Mouse (Mus musculus): ENCODE data around the gene Cyth2. TPM values are rescaled to one million over a fixed set of nuclear protein-coding genes. Genes with fewer than 3 reads are reported as not detected.

The Cyth2 gene
- polyA plus RNA-seq (2012; rRNA removed): 35.8 and 65.2 TPM in 2 replicates

DNA sequence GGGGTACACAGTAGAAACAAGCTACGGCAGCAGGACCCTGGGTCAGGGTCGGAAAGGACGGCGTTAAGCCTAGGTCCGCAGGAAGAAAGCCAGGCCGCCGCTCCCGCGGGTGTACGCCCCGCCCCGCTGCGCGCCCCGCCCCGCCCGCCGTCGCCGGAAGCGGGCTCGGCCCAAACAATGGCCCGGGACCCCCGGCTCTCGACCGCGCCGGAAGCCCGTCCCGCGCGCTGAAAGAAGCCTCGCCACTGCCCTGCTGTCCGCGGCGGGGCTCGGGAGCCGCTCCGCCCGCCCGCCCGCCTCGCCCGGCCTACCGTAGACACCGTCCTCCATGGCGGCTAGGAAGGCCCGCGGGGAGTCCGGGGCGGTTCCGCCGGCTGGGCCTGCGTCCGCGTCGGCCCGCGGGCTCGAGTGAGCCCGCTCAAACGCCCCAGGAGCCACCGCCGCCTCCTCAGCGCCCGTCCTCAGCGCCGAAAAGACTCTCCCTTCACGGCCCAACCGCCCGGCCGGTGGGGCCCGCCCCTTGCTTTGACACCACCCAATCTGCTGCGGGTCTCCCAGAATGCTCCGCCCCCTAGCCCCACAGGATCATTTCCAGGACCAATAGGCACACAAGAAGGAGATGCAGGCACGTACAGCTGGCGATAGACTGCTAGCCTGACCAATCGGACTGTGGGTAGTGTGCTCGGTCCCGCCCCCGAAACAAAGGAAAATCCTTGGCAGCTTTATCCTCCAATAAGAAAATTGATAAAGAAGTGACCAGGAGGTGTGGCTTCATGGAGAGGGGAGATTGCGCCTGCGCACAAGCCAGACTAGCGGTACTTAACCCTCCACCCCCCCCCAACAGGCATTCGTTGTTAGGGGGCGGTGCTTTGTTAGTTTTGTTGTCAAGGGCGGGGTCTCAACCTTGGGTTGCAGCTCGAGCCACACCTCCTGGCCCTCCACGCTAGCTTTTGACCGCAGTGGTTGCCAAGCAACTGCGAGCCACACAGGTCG lies at the start of gene Cyth2:
Cyth2 (minus strand) TSS at position 795 of the 993 bp plus-strand sequence.

GRCm38 (mm10) chr7:45830427-45831127 lies 16.2 kb upstream of the Cyth2 start, which contains the start of gene Grwd1:
Gene Grwd1 (minus strand): TSS chr7:45830944.

GRCm38 (mm10) chr7:45824598-45824997 lies 10.2 kb upstream of the Cyth2 start, which contains the start of gene Kcnj14:
Gene Kcnj14 (minus strand): TSS chr7:45824782.

GRCm38 (mm10) chr7:45784524-45785372 lies 29.6 kb downstream of the Cyth2 start, which contains the start of gene Sult2b1:
Gene Sult2b1 (minus strand): TSS chr7:45784669.

GRCm38 (mm10) chr7:45783511-45784091 lies 30.8 kb downstream of the Cyth2 start, which contains the start of gene Lmtk3:
Gene Lmtk3 (plus strand): TSS chr7:45783738.

Other genes starting within 250 kb of the Cyth2 start
- gene Bcat2, start 244.4 kb downstream of the Cyth2 start, polyA plus RNA-seq (2012; rRNA removed): 101 and 114 TPM in 2 replicates
- 0.09 TPM in 1 of 2 replicates, not detected in the other for gene Fgf21, start 199.1 kb downstream of the Cyth2 start, polyA plus RNA-seq (2012; rRNA removed)
- 0.60 and 1.6 TPM in 2 replicates for gene Fut1, start 197.3 kb downstream of the Cyth2 start, polyA plus RNA-seq (2012; rRNA removed)
- 0.11 and 0.29 TPM in 2 replicates for gene Izumo1, start 192.8 kb downstream of the Cyth2 start, polyA plus RNA-seq (2012; rRNA removed)
- 8.6 and 10.0 TPM in 2 replicates for gene Rasip1, start 187.1 kb downstream of the Cyth2 start, polyA plus RNA-seq (2012; rRNA removed)
- gene Mamstr, start 174.6 kb downstream of the Cyth2 start, polyA plus RNA-seq (2012; rRNA removed): 2.1 and 3.5 TPM in 2 replicates
- 40.4 and 57.4 TPM in 2 replicates for gene Fut2, start 148.2 kb downstream of the Cyth2 start, polyA plus RNA-seq (2012; rRNA removed)
- gene Ntn5, start 130.6 kb downstream of the Cyth2 start, polyA plus RNA-seq (2012; rRNA removed): 0.94 and 3.5 TPM in 2 replicates
- 0.08 and 0.23 TPM in 2 replicates for gene Sec1, start 120.2 kb downstream of the Cyth2 start, polyA plus RNA-seq (2012; rRNA removed)
- 7.3 and 11.6 TPM in 2 replicates for gene Car11, start 114.7 kb downstream of the Cyth2 start, polyA plus RNA-seq (2012; rRNA removed)
- gene Dbp, start 109.5 kb downstream of the Cyth2 start, polyA plus RNA-seq (2012; rRNA removed): 8.9 and 12.6 TPM in 2 replicates
- 950 and 1,663 TPM in 2 replicates for gene Rpl18, start 99.1 kb downstream of the Cyth2 start, polyA plus RNA-seq (2012; rRNA removed)
- 62.1 and 73.9 TPM in 2 replicates for gene Sphk2, start 96.6 kb downstream of the Cyth2 start, polyA plus RNA-seq (2012; rRNA removed)
- 134 and 147 TPM in 2 replicates for gene Fam83e, start 93.4 kb downstream of the Cyth2 start, polyA plus RNA-seq (2012; rRNA removed)
- gene Spaca4, start 88.8 kb downstream of the Cyth2 start, polyA plus RNA-seq (2012; rRNA removed): not detected in 2 replicates
- gene Lmtk3, start 30.8 kb downstream of the Cyth2 start, polyA plus RNA-seq (2012; rRNA removed): 1.4 and 2.2 TPM in 2 replicates
- 28.3 and 35.1 TPM in 2 replicates for gene Sult2b1, start 29.9 kb downstream of the Cyth2 start, polyA plus RNA-seq (2012; rRNA removed)
- 0.02 and 0.05 TPM in 2 replicates for gene Kcnj14, start 10.2 kb upstream of the Cyth2 start, polyA plus RNA-seq (2012; rRNA removed)
- gene Grwd1, start 16.4 kb upstream of the Cyth2 start, polyA plus RNA-seq (2012; rRNA removed): 7.6 TPM in 2 replicates
- gene Kdelr1, start 58.2 kb upstream of the Cyth2 start, polyA plus RNA-seq (2012; rRNA removed): 141 and 144 TPM in 2 replicates
- 2.1 and 3.5 TPM in 2 replicates for gene Grin2d, start 63.8 kb upstream of the Cyth2 start, polyA plus RNA-seq (2012; rRNA removed)
- 0.11 and 0.23 TPM in 2 replicates for gene Syngr4, start 82.1 kb upstream of the Cyth2 start, polyA plus RNA-seq (2012; rRNA removed)
- 21.2 and 21.7 TPM in 2 replicates for gene Tmem143, start 82.4 kb upstream of the Cyth2 start, polyA plus RNA-seq (2012; rRNA removed)
- 123 and 138 TPM in 2 replicates for gene Emp3, start 106.8 kb upstream of the Cyth2 start, polyA plus RNA-seq (2012; rRNA removed)
- gene Ccdc114, start 109.5 kb upstream of the Cyth2 start, polyA plus RNA-seq (2012; rRNA removed): 0.82 and 1.2 TPM in 2 replicates
- 0.22 and 0.79 TPM in 2 replicates for gene Abcc6, start 215.7 kb upstream of the Cyth2 start, polyA plus RNA-seq (2012; rRNA removed)
- 8.3 and 12.3 TPM in 2 replicates for gene Nomo1, start 219.1 kb upstream of the Cyth2 start, polyA plus RNA-seq (2012; rRNA removed)